Mouse (Mus musculus): ENCODE measurements at regions not wholly inside any gene's neighbourhood (a gene's known extent, or its start where the extent isn't known, plus 50 kb on each side); places are given as distances from the start of the nearest gene placed in this dataset.

DNA sequence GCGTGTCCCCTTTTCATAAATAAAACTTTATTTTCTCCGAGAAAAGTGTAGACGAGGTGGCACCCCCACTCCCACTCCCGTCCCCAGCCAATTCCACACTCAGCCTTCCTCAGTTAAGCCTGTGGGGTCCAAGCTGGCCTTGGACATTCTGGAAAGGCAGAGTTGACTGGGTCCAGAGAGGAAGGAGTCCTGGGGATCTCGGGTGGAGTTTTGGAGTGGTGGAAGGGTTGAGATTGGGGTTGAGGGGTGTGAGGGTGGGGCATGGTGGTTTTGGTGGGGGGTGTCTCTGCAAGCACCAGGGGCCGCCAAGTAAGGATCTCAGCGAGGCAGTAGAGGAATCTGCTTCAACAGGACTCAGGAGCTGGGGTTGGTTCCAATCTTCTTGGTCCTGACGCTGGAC, 52.7 kb upstream of the Ezh2 start (continued):
- TF ChIP-seq POLR2A (IDR thresholded peaks at IDR 0.05; ENCODE audit: control insufficient read depth in 1 of 2, insufficient read depth in 1 of 2, low read depth in 1 of 2, low read length in 2 of 2, poor library complexity in 1 of 2), result no peak

DNA sequence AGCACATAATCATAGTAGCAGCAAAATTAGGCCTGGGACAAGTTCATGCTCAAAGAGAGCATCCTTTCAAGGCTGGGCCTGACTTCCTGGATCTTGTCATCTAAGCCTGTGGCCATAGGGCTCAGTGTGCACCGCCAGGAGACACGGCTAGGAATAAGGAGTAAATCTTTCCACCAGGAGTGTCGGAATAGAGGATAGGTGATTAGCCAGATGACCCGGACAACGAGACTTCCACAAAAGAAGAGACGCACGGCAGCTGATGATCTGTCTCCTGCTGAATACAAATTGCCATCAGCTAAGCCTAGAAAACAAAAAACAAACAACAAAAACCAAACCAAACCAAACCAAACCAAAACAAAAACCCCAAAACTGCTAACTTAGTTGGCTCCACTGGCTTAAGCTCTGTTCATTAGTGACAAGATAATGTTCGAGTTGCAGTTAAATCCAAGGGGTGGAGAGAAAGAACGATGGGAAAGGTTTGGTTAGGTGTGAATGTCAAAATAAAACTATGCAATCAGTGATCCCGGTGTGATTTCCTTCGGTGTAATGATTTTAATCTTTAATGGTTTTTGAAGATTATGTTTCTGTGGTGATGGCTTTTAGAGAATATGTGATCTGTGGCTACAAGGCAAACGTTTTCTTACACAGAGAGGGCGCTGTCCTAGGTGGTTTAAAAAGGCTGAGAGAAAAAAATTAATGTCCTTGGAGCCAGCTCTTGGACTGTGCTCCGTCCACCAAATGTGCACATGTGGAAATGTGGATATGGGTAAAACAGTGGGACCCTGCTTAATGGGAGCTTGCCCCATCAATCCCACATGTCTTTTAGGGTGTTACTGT, 51.8 kb upstream of the Ezh2 start:
- Histone ChIP-seq H3K4me3 (ENCODE audit: control insufficient read depth in 1 of 2, insufficient read depth in 1 of 2, low read depth in 2 of 2, low read length in 2 of 2) (no peak overlapping the region), H3K9ac (ENCODE audit: control insufficient read depth, low read depth, low read length, poor library complexity, severe bottlenecking) (no peak overlapping the region), H3K27me3 (ENCODE audit: control insufficient read depth in 1 of 2, insufficient read depth in 2 of 2, low read length in 2 of 2) (no peaks in the 10 kb centered on the region), H3K27ac (ENCODE audit: control insufficient read depth, low read depth, low read length) (no peak overlapping the region), H3K79me2 (ENCODE audit: control insufficient read depth, insufficient read depth, low read length, poor library complexity) (peaks cover 2% of the 10 kb centered on the region; the same call in 1 of the 2 replicates), H3K36me3 (ENCODE audit: control insufficient read depth in 1 of 2, insufficient read depth in 2 of 2, low read length in 2 of 2) (0 out of 4 replicates have a peak, but pooled peaks cover 0 to 2% of the 10 kb centered on the region in 2 experiments), H3K4me1 (ENCODE audit: control insufficient read depth in 1 of 2, insufficient read depth in 2 of 2, low read length in 2 of 2) (peaks cover 0 to 19% of the 10 kb centered on the region in 2 experiments; a peak in 2 of 4 replicates), H3K9me3 (replicated peaks; ENCODE audit: insufficient read depth, low read length) (no peaks in the 10 kb centered on the region)
- TF ChIP-seq GATA1 (IDR thresholded peaks at IDR 0.05; ENCODE audit: low read depth, low read length), result peak; percentile 15; the same call in 1 of the 2 replicates
- peak; percentile 55 for TF ChIP-seq TBP (IDR thresholded peaks at IDR 0.05; ENCODE audit: low read depth, low read length)
- TF ChIP-seq CTCF (IDR thresholded peaks at IDR 0.05 in 2 of 3, conservative IDR thresholded peaks at IDR 0.05 in 1 of 3; ENCODE audit: control insufficient read depth in 1 of 3, insufficient read depth in 1 of 3, low read depth in 2 of 3, low read length in 3 of 3, poor library complexity in 1 of 3, severe bottlenecking in 1 of 3), result peak in 1 of 3 experiments; percentile 52; a peak in 2 of 6 replicates
- no peak for TF ChIP-seq TAL1 (IDR thresholded peaks at IDR 0.05; ENCODE audit: low read length)
- TF ChIP-seq ZNF384 (IDR thresholded peaks at IDR 0.05; ENCODE audit: low read depth, low read length), result no peak
- no peak for TF ChIP-seq CHD2 (IDR thresholded peaks at IDR 0.05; ENCODE audit: low read length)
- no peak for TF ChIP-seq JUND (IDR thresholded peaks at IDR 0.05; ENCODE audit: low read depth, low read length)
- TF ChIP-seq MYB (IDR thresholded peaks at IDR 0.05; ENCODE audit: low read depth, low read length), result no peak
- TF ChIP-seq HCFC1 (IDR thresholded peaks at IDR 0.05; ENCODE audit: low read depth, low read length), result no peak
- no peak for TF ChIP-seq ZMIZ1 (IDR thresholded peaks at IDR 0.05; ENCODE audit: low read depth, low read length)
- no peak for TF ChIP-seq NRF1 (IDR thresholded peaks at IDR 0.05; ENCODE audit: insufficient read depth, low read depth, low read length, poor library complexity, severe bottlenecking)
- peak; percentile 82 for DNase-seq (ENCODE audit: low read depth, low spot score)

DNA sequence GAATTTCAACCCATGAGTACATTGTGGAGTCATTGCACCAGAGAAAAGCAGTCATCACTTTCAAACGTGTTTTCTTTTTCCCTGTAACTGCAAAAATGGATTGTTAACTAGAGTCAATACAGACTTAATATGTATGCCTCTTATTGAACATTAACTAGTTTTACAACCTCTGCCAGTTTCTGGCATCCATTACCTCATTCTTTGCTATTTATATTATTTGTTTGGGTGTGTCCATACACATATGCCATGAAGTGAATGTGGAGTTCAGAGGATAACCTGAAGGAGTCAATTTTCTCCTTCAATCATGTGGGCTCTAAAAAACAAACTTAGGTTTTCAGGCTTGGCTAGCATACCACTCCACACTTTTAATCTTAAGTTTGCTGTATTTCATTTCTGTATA, 50.9 kb upstream of the Ezh2 start:
- Histone ChIP-seq H3K4me1 (ENCODE audit: control insufficient read depth in 1 of 2, insufficient read depth in 2 of 2, low read length in 2 of 2) (peaks cover 0 to 19% of the 10 kb centered on the region in 2 experiments; a peak in 2 of 4 replicates), H3K27ac (ENCODE audit: control insufficient read depth, low read depth, low read length) (no peak overlapping the region), H3K9ac (ENCODE audit: control insufficient read depth, low read depth, low read length, poor library complexity, severe bottlenecking) (no peak overlapping the region), H3K36me3 (ENCODE audit: control insufficient read depth in 1 of 2, insufficient read depth in 2 of 2, low read length in 2 of 2) (0 out of 4 replicates have a peak, but pooled peaks cover 0 to 2% of the 10 kb centered on the region in 2 experiments), H3K9me3 (replicated peaks; ENCODE audit: insufficient read depth, low read length) (no peaks in the 10 kb centered on the region), H3K79me2 (ENCODE audit: control insufficient read depth, insufficient read depth, low read length, poor library complexity) (no peaks in the 10 kb centered on the region), H3K4me3 (ENCODE audit: control insufficient read depth in 1 of 2, insufficient read depth in 1 of 2, low read depth in 2 of 2, low read length in 2 of 2) (no peak overlapping the region), H3K27me3 (ENCODE audit: control insufficient read depth in 1 of 2, insufficient read depth in 2 of 2, low read length in 2 of 2) (no peaks in the 10 kb centered on the region)
- TF ChIP-seq ZNF384 (IDR thresholded peaks at IDR 0.05; ENCODE audit: low read depth, low read length), result no peak
- TF ChIP-seq SMC3 (IDR thresholded peaks at IDR 0.05; ENCODE audit: low read depth, low read length), result no peak
- no peak for TF ChIP-seq MAFK (IDR thresholded peaks at IDR 0.05; ENCODE audit: borderline replicate concordance, low read depth, low read length)
- TF ChIP-seq USF1 (IDR thresholded peaks at IDR 0.05; ENCODE audit: low read depth, low read length), result no peak
- TF ChIP-seq POLR2A (IDR thresholded peaks at IDR 0.05; ENCODE audit: control insufficient read depth in 1 of 2, insufficient read depth in 1 of 2, low read depth in 1 of 2, low read length in 2 of 2, poor library complexity in 1 of 2), result no peak
- TF ChIP-seq NRF1 (IDR thresholded peaks at IDR 0.05; ENCODE audit: insufficient read depth, low read depth, low read length, poor library complexity, severe bottlenecking), result no peak
- no peak for DNase-seq (ENCODE audit: low read depth, low spot score)
